Mouse (Mus musculus) CH12.LX (cell line): ENCODE measurements around the gene Tgfbr3.

Source experiments
- CTCF ChIP-seq, 2 experiments: IDR thresholded peaks in 1 of 2; conservative IDR thresholded peaks in 1 of 2; 2 replicates each; pipeline ENCODE4 v1.5.1; 2011 to 2012; ENCODE audit warnings: low read depth in 2 of 2, low read length in 2 of 2, improper control_type of control experiment in 1 of 2, inconsistent platforms in 1 of 2, mild to moderate bottlenecking in 1 of 2, moderate library complexity in 1 of 2
- EP300 ChIP-seq: IDR thresholded peaks from 2 replicates; pipeline ENCODE4 v1.6.1; 2011; ENCODE audit warnings: low read length, improper control_type of control experiment
- HCFC1 ChIP-seq: IDR thresholded peaks from 2 replicates; pipeline ENCODE4 v1.6.1; 2012; ENCODE audit warnings: low read depth, mild to moderate bottlenecking, inconsistent platforms, low read length, improper control_type of control experiment
- IRF4 ChIP-seq: IDR thresholded peaks from 2 replicates; pipeline ENCODE4 v1.6.1; 2014; ENCODE audit warnings: low read depth, mild to moderate bottlenecking, inconsistent platforms, low read length, improper control_type of control experiment
- MAZ ChIP-seq: IDR thresholded peaks from 2 replicates; pipeline ENCODE4 v1.6.1; 2012; ENCODE audit warnings: low read depth, mild to moderate bottlenecking, inconsistent platforms, low read length, improper control_type of control experiment, moderate library complexity
- POLR2A ChIP-seq: IDR thresholded peaks from 2 replicates; pipeline ENCODE4 v1.6.1; 2011; ENCODE audit warnings: low read depth, mild to moderate bottlenecking, improper control_type of control experiment, low read length
- ZKSCAN1 ChIP-seq: IDR thresholded peaks from 2 replicates; pipeline ENCODE4 v1.6.1; 2012; ENCODE audit warnings: low read depth, inconsistent platforms, low read length, improper control_type of control experiment, borderline replicate concordance

DNA sequence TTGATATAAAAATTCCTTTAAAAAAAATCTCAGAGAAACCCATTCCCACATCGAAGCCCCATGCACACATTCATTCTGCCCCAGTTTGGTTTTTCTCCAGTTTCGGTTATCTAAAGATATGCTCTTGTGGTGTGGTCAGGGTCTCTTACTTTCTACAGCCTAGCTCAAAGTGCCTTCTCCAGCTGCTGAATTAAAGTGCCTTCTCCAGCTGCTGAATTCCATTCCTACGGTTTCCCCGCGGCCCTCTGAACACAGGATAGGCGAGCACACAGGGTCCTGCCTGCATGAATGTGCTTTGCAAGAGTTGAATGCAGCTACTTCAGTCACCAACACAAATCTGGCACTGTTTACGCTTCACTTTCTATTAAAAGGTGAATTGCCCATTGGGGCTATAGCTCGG, 557 bp upstream of the Tgfbr3 start:
- TF ChIP-seq HCFC1, result no peak
- no peak for TF ChIP-seq EP300
- no peak for TF ChIP-seq IRF4
- no peak for TF ChIP-seq MAZ
- TF ChIP-seq POLR2A, result no peak
- no peak for TF ChIP-seq ZKSCAN1
- no peak for TF ChIP-seq CTCF (conservative IDR thresholded peaks at IDR 0.05 in 1 of 2, IDR thresholded peaks at IDR 0.05 in 1 of 2; ENCODE audit: low read depth in 2 of 2, low read length in 2 of 2)
